Mouse (Mus musculus): ENCODE results near the gene Xrcc1. TPM values are rescaled to one million over a fixed set of nuclear protein-coding genes. Genes with fewer than 3 reads are reported as not detected.

The Xrcc1 gene
- total RNA-seq (2023) = 45.6 TPM

GRCm38 (mm10) chr7:24546068-24546614, at the start of gene Xrcc1, which contains the start of gene Pinlyp:
Xrcc1 (plus strand) TSS chr7:24546289.
Pinlyp (minus strand) TSS chr7:24546118.

GRCm38 (mm10) chr7:24506838-24507725, 39.0 kb upstream of the Xrcc1 start, which contains the start of gene Zfp428:
Zfp428 (plus strand) TSS chr7:24507006.

GRCm38 (mm10) chr7:24512355-24512754, 33.7 kb upstream of the Xrcc1 start, which contains the start of gene AC161166.1:
AC161166.1 (minus strand) TSS chr7:24512455.

GRCm38 (mm10) chr7:24530062-24530931, 15.8 kb upstream of the Xrcc1 start, which contains the start of gene Irgq:
Irgq (plus strand) TSS chr7:24530689.

GRCm38 (mm10) chr7:24587330-24588105, 41.4 kb downstream of the Xrcc1 start, which contains the start of the genes Ethe1 and Zfp575:
Ethe1 (plus strand) TSS chr7:24587543.
Zfp575 (minus strand) TSS chr7:24587641.

GRCm38 (mm10) chr7:24610144-24610878, 64.2 kb downstream of the Xrcc1 start, which contains the start of gene Phldb3:
Phldb3 (plus strand) TSS chr7:24610763.

Other genes starting within 250 kb of the Xrcc1 start
- gene Zfp61, start 245.1 kb upstream of the Xrcc1 start, total RNA-seq (2023) = 7.8 TPM
- gene Zfp94, start 229.6 kb upstream of the Xrcc1 start, total RNA-seq (2023) = 2.6 TPM
- gene Tescl, start 212.4 kb upstream of the Xrcc1 start, total RNA-seq (2023) = not detected
- not detected for gene Lypd5, start 197.1 kb upstream of the Xrcc1 start, total RNA-seq (2023)
- 175 TPM for gene Kcnn4, start 176.0 kb upstream of the Xrcc1 start, total RNA-seq (2023)
- gene Smg9, start 146.7 kb upstream of the Xrcc1 start, total RNA-seq (2023) = 142 TPM
- 3.0 TPM for gene Irgc1, start 94.0 kb upstream of the Xrcc1 start, total RNA-seq (2023)
- 214 TPM for gene Plaur, start 83.8 kb upstream of the Xrcc1 start, total RNA-seq (2023)
- 0.76 TPM for gene Cadm4, start 64.3 kb upstream of the Xrcc1 start, total RNA-seq (2023)
- gene Zfp428, start 39.3 kb upstream of the Xrcc1 start, total RNA-seq (2023) = 1.7 TPM
- gene AC161166.1, start 33.8 kb upstream of the Xrcc1 start, total RNA-seq (2023) = not detected
- gene Irgq, start 15.6 kb upstream of the Xrcc1 start, total RNA-seq (2023) = 12.6 TPM
- gene Pinlyp, start 171 bp upstream of the Xrcc1 start, total RNA-seq (2023) = not detected
- gene Ethe1, start 41.3 kb downstream of the Xrcc1 start, total RNA-seq (2023) = 6.5 TPM
- not detected for gene Zfp575, start 41.4 kb downstream of the Xrcc1 start, total RNA-seq (2023)
- 13.4 TPM for gene Phldb3, start 64.5 kb downstream of the Xrcc1 start, total RNA-seq (2023)
- not detected for gene Lypd3, start 90.3 kb downstream of the Xrcc1 start, total RNA-seq (2023)
- not detected for gene Tex101, start 130.4 kb downstream of the Xrcc1 start, total RNA-seq (2023)
- not detected for gene BC049730, start 163.0 kb downstream of the Xrcc1 start, total RNA-seq (2023)
- gene Gm4763, start 180.6 kb downstream of the Xrcc1 start, total RNA-seq (2023) = not detected
- gene Cd177, start 214.0 kb downstream of the Xrcc1 start, total RNA-seq (2023) = 2.2 TPM
- not detected for gene Ceacam10, start 230.9 kb downstream of the Xrcc1 start, total RNA-seq (2023)

All from CD4-positive naive resting alpha-beta T cell, adult 76 days (primary cell).